Mouse (Mus musculus) forebrain, embryonic 16.5 days (tissue): ENCODE results near the gene Psmc3. TPM values are rescaled to one million over a fixed set of nuclear protein-coding genes. Genes with fewer than 3 reads are reported as not detected.
A peak's percentile ranks its signal among the peaks of the same experiment; 100 is the strongest.

Experiments used
- ATAC-seq: fragments of 200-750 bp; cut with Nextera tagmentation; 2 replicates; pipeline ENCODE4 v1.8.0; 2017; ENCODE audit warnings: mild to moderate bottlenecking, moderate library complexity
- H3K27ac ChIP-seq: fragments of 300-500 bp; sonication (generic); 2 replicates; pipeline ENCODE4 v1.5.1; 2014; ENCODE audit warnings: low read length, control low read depth
- H3K27me3 ChIP-seq: fragments of 300-500 bp; sonication (generic); replicated peaks from 2 replicates; pipeline ENCODE4 v1.6.1; 2014; ENCODE audit warnings: low read length; ENCODE audit not compliant: control insufficient read depth, insufficient read depth
- H3K36me3 ChIP-seq: fragments of 300-500 bp; sonication (generic); 2 replicates; pipeline ENCODE4 v1.6.1; 2014; ENCODE audit not compliant: control insufficient read depth, insufficient read depth
- H3K4me1 ChIP-seq: fragments of 300-500 bp; sonication (generic); replicated peaks from 2 replicates; pipeline ENCODE4 v1.6.1; 2014; ENCODE audit warnings: low read length; ENCODE audit not compliant: control insufficient read depth, insufficient read depth
- H3K4me2 ChIP-seq: fragments of 300-500 bp; sonication (generic); 2 replicates; pipeline ENCODE4 v1.6.1; 2014; ENCODE audit warnings: mild to moderate bottlenecking, low read length, control low read depth
- H3K4me3 ChIP-seq: fragments of 300-500 bp; sonication (generic); replicated peaks from 2 replicates; pipeline ENCODE4 v1.5.1; 2014; ENCODE audit warnings: mild to moderate bottlenecking, low read length, control low read depth
- H3K9ac ChIP-seq: fragments of 300-500 bp; sonication (generic); replicated peaks from 2 replicates; pipeline ENCODE4 v1.6.1; 2014; ENCODE audit warnings: low read depth, low read length, control low read depth
- H3K9me3 ChIP-seq: fragments of 300-500 bp; sonication (generic); 2 replicates; pipeline ENCODE4 v1.6.1; 2016; ENCODE audit warnings: low read length; ENCODE audit not compliant: control insufficient read depth
- WGBS: fragments of 180-500 bp; shearing (Covaris S2); extraction: QIAGEN DNeasy Blood & Tissue Kit; methylation state at CpG from one replicate; pipeline ENCODE4 v1.1.7; 2014; 5-methylcytosine and 5-hydroxymethylcytosine counted together
- polyA plus RNA-seq: library from polyadenylated mRNA; unstranded; fragments of >200 nt; fragmentation: Nextera tagmentation; extraction: Ambion mirVana; gene quantifications from 2 replicates; pipeline ENCODE4 v1.2.1, GENCODE M21; 2015

Gene Psmc3
- polyA plus RNA-seq, 1 experiment from 2014 or later: 236 TPM

- no peak for ATAC-seq
- H3K36me3 ChIP-seq: peaks cover 25% of the 10 kb centered on the region
- no peaks in the 10 kb centered on the region for H3K9me3 ChIP-seq
- no peak overlapping the region for H3K4me2 ChIP-seq
- H3K27ac ChIP-seq: no peak overlapping the region
- no peak overlapping the region for H3K9ac ChIP-seq
- H3K4me3 ChIP-seq: no peak overlapping the region
- no peaks in the 10 kb centered on the region for H3K4me1 ChIP-seq
- H3K27me3 ChIP-seq: no peaks in the 10 kb centered on the region
- 94% methylated on average over 16 of the region's 16 CpGs for WGBS
Measured at GRCm38 (mm10) chr2:91062779-91063606, 9.2 kb downstream of the Psmc3 start.

- H3K9me3 ChIP-seq: no peaks in the 10 kb centered on the region
- no peak overlapping the region for H3K4me2 ChIP-seq
- H3K36me3 ChIP-seq: peaks cover 15% of the 10 kb centered on the region
- no peak overlapping the region for H3K9ac ChIP-seq
- H3K27ac ChIP-seq: no peak overlapping the region
- ATAC-seq: no peak
- peaks cover 9% of the 10 kb centered on the region for H3K4me1 ChIP-seq
- WGBS: 86% methylated on average over 6 of the region's 6 CpGs
- H3K4me3 ChIP-seq: no peak overlapping the region
- no peaks in the 10 kb centered on the region for H3K27me3 ChIP-seq
Measured at GRCm38 (mm10) chr2:91064211-91064610, 10.4 kb downstream of the Psmc3 start.

- no peak overlapping the region for H3K4me2 ChIP-seq
- H3K27me3 ChIP-seq: no peaks in the 10 kb centered on the region
- H3K4me1 ChIP-seq: peaks cover 15% of the 10 kb centered on the region
- 44% methylated on average over 3 of the region's 3 CpGs for WGBS
- no peaks in the 10 kb centered on the region for H3K9me3 ChIP-seq
- no peak overlapping the region for H3K27ac ChIP-seq
- no peak overlapping the region for H3K4me3 ChIP-seq
- H3K36me3 ChIP-seq: peaks cover 10% of the 10 kb centered on the region
- no peak overlapping the region for H3K9ac ChIP-seq
- ATAC-seq: no peak
Measured at GRCm38 (mm10) chr2:91065544-91065943, 11.7 kb downstream of the Psmc3 start.

GRCm38 (mm10) chr2:91066455-91066854 lies 12.6 kb downstream of the Psmc3 start:
- Histone ChIP-seq H3K9me3 (no peaks in the 10 kb centered on the region), H3K4me2 (no peak overlapping the region), H3K36me3 (peaks cover 10% of the 10 kb centered on the region), H3K4me1 (peaks cover 23% of the 10 kb centered on the region), H3K27ac (no peak overlapping the region), H3K9ac (no peak overlapping the region), H3K4me3 (no peak overlapping the region), H3K27me3 (no peaks in the 10 kb centered on the region)
- ATAC-seq: no peak
- WGBS: 86% methylated on average over 3 of the region's 3 CpGs

GRCm38 (mm10) chr2:91068162-91068871 lies 14.5 kb downstream of the Psmc3 start:
- ATAC-seq: no peak
- H3K27me3 ChIP-seq: no peaks in the 10 kb centered on the region
- WGBS: 59% methylated on average over 13 of the region's 13 CpGs
- peak overlapping the region; percentile 51; the same call in 1 of the 2 replicates for H3K4me3 ChIP-seq
- H3K36me3 ChIP-seq: peaks cover 5% of the 10 kb centered on the region; the same call in 1 of the 2 replicates
- H3K4me2 ChIP-seq: peak overlapping the region; percentile 92
- no peak overlapping the region for H3K27ac ChIP-seq
- H3K9me3 ChIP-seq: no peaks in the 10 kb centered on the region
- H3K9ac ChIP-seq: 0 out of 2 replicates have a peak overlapping the region, but pooled peaks have one; percentile 15
- peaks cover 23% of the 10 kb centered on the region for H3K4me1 ChIP-seq

GRCm38 (mm10) chr2:91068872-91069165 lies 15.0 kb downstream of the Psmc3 start:
- H3K4me1 ChIP-seq: peaks cover 23% of the 10 kb centered on the region
- H3K4me3 ChIP-seq: peak overlapping the region; percentile 51
- peak overlapping the region; percentile 15; the same call in 1 of the 2 replicates for H3K9ac ChIP-seq
- no peak for ATAC-seq
- H3K9me3 ChIP-seq: no peaks in the 10 kb centered on the region
- WGBS: 45% methylated on average over 6 of the region's 6 CpGs
- peaks cover 4% of the 10 kb centered on the region; the same call in 1 of the 2 replicates for H3K36me3 ChIP-seq
- no peaks in the 10 kb centered on the region for H3K27me3 ChIP-seq
- H3K27ac ChIP-seq: no peak overlapping the region
- H3K4me2 ChIP-seq: peak overlapping the region; percentile 92

GRCm38 (mm10) chr2:91069306-91070000 lies 15.6 kb downstream of the Psmc3 start:
- WGBS: 10% methylated on average over 14 of the region's 14 CpGs
- Histone ChIP-seq H3K4me2 (peak overlapping the region; percentile 92), H3K36me3 (no peaks in the 10 kb centered on the region), H3K9me3 (no peaks in the 10 kb centered on the region), H3K9ac (peak overlapping the region; percentile 61), H3K27ac (peak overlapping the region; percentile 69), H3K27me3 (no peaks in the 10 kb centered on the region), H3K4me3 (peak overlapping the region; percentile 51), H3K4me1 (peaks cover 23% of the 10 kb centered on the region)
- no peak for ATAC-seq

- H3K27ac ChIP-seq: peak within 1 kb of the TSS; percentile 69
Measured at GRCm38 (mm10) chr2:91070076-91070800, 16.4 kb downstream of the Psmc3 start, which contains the start of gene Slc39a13. TSS of gene Slc39a13 (minus strand) at chr2:91070417.

More at GRCm38 (mm10) chr2:91070076-91070800, 16.4 kb downstream of the Psmc3 start, which contains the start of gene Slc39a13:
- peak within 1 kb of the TSS; percentile 61 for H3K9ac ChIP-seq
- peak; percentile 98 for ATAC-seq
- no peaks in the 10 kb centered on the region for H3K9me3 ChIP-seq
- under 1% methylated on average over 62 of the region's 69 CpGs for WGBS
- no peaks in the 10 kb centered on the region for H3K27me3 ChIP-seq
- peak within 1 kb of the TSS; percentile 51 for H3K4me3 ChIP-seq
- H3K36me3 ChIP-seq: no peaks in the 10 kb centered on the region
- H3K4me2 ChIP-seq: peak within 1 kb of the TSS; percentile 92
- H3K4me1 ChIP-seq: peaks cover 23% of the 10 kb centered on the region
